Mouse (Mus musculus) macrophage (primary cell): ENCODE results near the gene Ntng2. TPM values are rescaled to one million over a fixed set of nuclear protein-coding genes. Genes with fewer than 3 reads are reported as not detected.

Experiments
- H3K27ac ChIP-seq: fragments of 350-480 bp; formaldehyde crosslinking; 2 replicates; pipeline ENCODE4 v1.9.0; 2021
- H3K36me3 ChIP-seq: fragments of 350-480 bp; formaldehyde crosslinking; 2 replicates; pipeline ENCODE4 v1.9.0; 2021; ENCODE audit errors: inconsistent target
- H3K4me3 ChIP-seq: fragments of 350-480 bp; formaldehyde crosslinking; 2 replicates; pipeline ENCODE4 v1.9.0; 2021; ENCODE audit errors: inconsistent target
- H3K79me2 ChIP-seq: fragments of 350-480 bp; formaldehyde crosslinking; 2 replicates; pipeline ENCODE4 v1.9.0; 2021; ENCODE audit errors: inconsistent target
- whole genome bisulfite sequencing: methylation state at CpG from one replicate; pipeline ENCODE4 v1.1.7; 2026; ENCODE audit warnings: inconsistent platforms; ENCODE audit not compliant: missing documents; 5-methylcytosine and 5-hydroxymethylcytosine counted together
- polyA plus RNA-seq: library from polyadenylated mRNA; stranded (reverse); fragments of 250-400 nt; gene quantifications from 3 replicates; pipeline ENCODE4 v1.2.4, GENCODE M21; 2018; ENCODE audit warnings: inconsistent platforms

The Ntng2 gene
- polyA plus RNA-seq, 1 experiment from 2014 or later = 2.7 TPM

GRCm38 (mm10) chr2:29218831-29219230, 34.0 kb downstream of the Ntng2 start:
- 96% methylated on average over 5 of the region's 5 CpGs for WGBS
- H3K79me2 ChIP-seq = no peaks in the 10 kb centered on the region
- H3K27ac ChIP-seq = no peak overlapping the region
- no peak overlapping the region for H3K4me3 ChIP-seq
- no peaks in the 10 kb centered on the region for H3K36me3 ChIP-seq

GRCm38 (mm10) chr2:29217897-29218296, 34.9 kb downstream of the Ntng2 start:
- 81% methylated on average over 9 of the region's 10 CpGs for WGBS
- Histone ChIP-seq H3K27ac (no peak overlapping the region), H3K36me3 (no peaks in the 10 kb centered on the region), H3K4me3 (no peak overlapping the region), H3K79me2 (no peaks in the 10 kb centered on the region)

GRCm38 (mm10) chr2:29217042-29217441, 35.8 kb downstream of the Ntng2 start:
- Histone ChIP-seq H3K79me2 (no peaks in the 10 kb centered on the region), H3K36me3 (no peaks in the 10 kb centered on the region), H3K4me3 (no peak overlapping the region), H3K27ac (no peak overlapping the region)
- 98% methylated on average over 5 of the region's 5 CpGs for WGBS

GRCm38 (mm10) chr2:29216286-29217012, 36.4 kb downstream of the Ntng2 start:
- H3K4me3 ChIP-seq = no peak overlapping the region
- no peaks in the 10 kb centered on the region for H3K79me2 ChIP-seq
- 87% methylated on average over 6 of the region's 8 CpGs for WGBS
- no peak overlapping the region for H3K27ac ChIP-seq
- no peaks in the 10 kb centered on the region for H3K36me3 ChIP-seq

- no peak overlapping the region for H3K27ac ChIP-seq
- H3K79me2 ChIP-seq = no peaks in the 10 kb centered on the region
- WGBS = 83% methylated on average over 8 of the region's 8 CpGs
- H3K4me3 ChIP-seq = no peak overlapping the region
- no peaks in the 10 kb centered on the region for H3K36me3 ChIP-seq
These were observed 46.6 kb downstream of the Ntng2 start for GRCm38 (mm10) chr2:29206156-29206555.

GRCm38 (mm10) chr2:29201223-29201955, 51.4 kb downstream of the Ntng2 start:
- no peak overlapping the region for H3K4me3 ChIP-seq
- 82% methylated on average over 8 of the region's 11 CpGs for WGBS
- no peak overlapping the region for H3K27ac ChIP-seq
- no peaks in the 10 kb centered on the region for H3K79me2 ChIP-seq
- no peaks in the 10 kb centered on the region for H3K36me3 ChIP-seq

GRCm38 (mm10) chr2:29199909-29200308, 52.9 kb downstream of the Ntng2 start:
- WGBS = 0% methylated on average over 2 of the region's 3 CpGs
- H3K27ac ChIP-seq = no peak overlapping the region
- no peak overlapping the region for H3K4me3 ChIP-seq
- H3K79me2 ChIP-seq = no peaks in the 10 kb centered on the region
- H3K36me3 ChIP-seq = no peaks in the 10 kb centered on the region

GRCm38 (mm10) chr2:29198446-29198845, 54.4 kb downstream of the Ntng2 start:
- 90% methylated on average over 5 of the region's 5 CpGs for WGBS
- H3K27ac ChIP-seq = no peak overlapping the region
- H3K36me3 ChIP-seq = no peaks in the 10 kb centered on the region
- no peaks in the 10 kb centered on the region for H3K79me2 ChIP-seq
- no peak overlapping the region for H3K4me3 ChIP-seq

GRCm38 (mm10) chr2:29196844-29197243, 56.0 kb downstream of the Ntng2 start:
- WGBS = 78% methylated on average over 12 of the region's 12 CpGs
- no peaks in the 10 kb centered on the region for H3K79me2 ChIP-seq
- no peak overlapping the region for H3K27ac ChIP-seq
- H3K4me3 ChIP-seq = no peak overlapping the region
- H3K36me3 ChIP-seq = no peaks in the 10 kb centered on the region

- Histone ChIP-seq H3K36me3 (no peaks in the 10 kb centered on the region), H3K4me3 (no peak overlapping the region), H3K79me2 (no peaks in the 10 kb centered on the region), H3K27ac (no peak overlapping the region)
- WGBS = 5% methylated on average over 61 of the region's 61 CpGs
These were observed 58.0 kb downstream of the Ntng2 start for GRCm38 (mm10) chr2:29194547-29195463.

- H3K36me3 ChIP-seq = no peaks in the 10 kb centered on the region
- no peaks in the 10 kb centered on the region for H3K79me2 ChIP-seq
- no peak overlapping the region for H3K27ac ChIP-seq
- WGBS = 27% methylated on average over 14 of the region's 16 CpGs
- H3K4me3 ChIP-seq = no peak overlapping the region
These were observed 58.8 kb downstream of the Ntng2 start for GRCm38 (mm10) chr2:29193819-29194546.

- Histone ChIP-seq H3K4me3 (no peak overlapping the region), H3K36me3 (no peaks in the 10 kb centered on the region), H3K27ac (no peak overlapping the region), H3K79me2 (no peaks in the 10 kb centered on the region)
- WGBS = 94% methylated on average over 8 of the region's 8 CpGs
These were observed 60.1 kb downstream of the Ntng2 start for GRCm38 (mm10) chr2:29192629-29193278.

GRCm38 (mm10) chr2:29191216-29192215, 61.3 kb downstream of the Ntng2 start:
- WGBS = 71% methylated on average over 10 of the region's 10 CpGs
- H3K4me3 ChIP-seq = no peak overlapping the region
- no peaks in the 10 kb centered on the region for H3K79me2 ChIP-seq
- H3K36me3 ChIP-seq = no peaks in the 10 kb centered on the region
- H3K27ac ChIP-seq = no peak overlapping the region
